Mouse (Mus musculus) heart, adult 9 months (tissue): ENCODE results near the gene Zfr2.
"Not testable (repeated sequence)": the region's sequence is repeated elsewhere in the genome, so short reads cannot be mapped to it uniquely, and the experiment has no call there.

Source experiments
- DNase-seq, 2 experiments: peaks; one replicate each; pipeline ENCODE4 v3.0.0; 2022; ENCODE audit warnings: low spot score in 2 of 2

Gene Zfr2

GRCm38 (mm10) chr10:81202978-81203720 is 29.8 kb upstream of the Zfr2 start:
- DNase-seq: peak in 1 of 2 experiments; percentile 41

- peak in 1 of 2 experiments; percentile 7 for DNase-seq
These were observed 28.8 kb upstream of the Zfr2 start for GRCm38 (mm10) chr10:81204137-81204536.

- no peak for DNase-seq
These were observed 22.8 kb upstream of the Zfr2 start for GRCm38 (mm10) chr10:81210154-81210553.

- DNase-seq: no peak
These were observed 16.7 kb upstream of the Zfr2 start for GRCm38 (mm10) chr10:81216260-81216659.

- DNase-seq: no peak
These were observed 16.1 kb upstream of the Zfr2 start for GRCm38 (mm10) chr10:81216810-81217209.

DNA sequence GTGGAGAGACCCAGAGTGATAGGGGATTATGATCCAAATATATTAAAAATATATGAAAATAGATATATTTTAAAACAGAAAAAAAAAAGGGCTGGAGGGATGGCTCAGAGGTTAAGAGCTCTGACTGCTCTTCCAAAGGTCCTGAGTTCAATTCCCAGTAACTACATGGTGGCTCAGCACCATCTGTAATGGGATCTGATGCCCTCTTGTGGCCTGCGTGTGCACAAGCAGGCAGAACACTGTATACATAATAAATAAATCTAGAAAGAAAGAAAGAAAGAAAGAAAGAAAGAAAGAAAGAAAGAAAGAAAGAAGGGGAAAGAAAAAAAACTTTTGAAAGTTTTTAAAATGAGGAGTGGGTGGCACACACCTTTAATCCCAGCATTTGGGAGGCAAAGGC is 15.7 kb upstream of the Zfr2 start:
- not testable (repeated sequence) for DNase-seq

GRCm38 (mm10) chr10:81217964-81218363 is 15.0 kb upstream of the Zfr2 start:
- DNase-seq: peak in 1 of 2 experiments; percentile 44

DNA sequence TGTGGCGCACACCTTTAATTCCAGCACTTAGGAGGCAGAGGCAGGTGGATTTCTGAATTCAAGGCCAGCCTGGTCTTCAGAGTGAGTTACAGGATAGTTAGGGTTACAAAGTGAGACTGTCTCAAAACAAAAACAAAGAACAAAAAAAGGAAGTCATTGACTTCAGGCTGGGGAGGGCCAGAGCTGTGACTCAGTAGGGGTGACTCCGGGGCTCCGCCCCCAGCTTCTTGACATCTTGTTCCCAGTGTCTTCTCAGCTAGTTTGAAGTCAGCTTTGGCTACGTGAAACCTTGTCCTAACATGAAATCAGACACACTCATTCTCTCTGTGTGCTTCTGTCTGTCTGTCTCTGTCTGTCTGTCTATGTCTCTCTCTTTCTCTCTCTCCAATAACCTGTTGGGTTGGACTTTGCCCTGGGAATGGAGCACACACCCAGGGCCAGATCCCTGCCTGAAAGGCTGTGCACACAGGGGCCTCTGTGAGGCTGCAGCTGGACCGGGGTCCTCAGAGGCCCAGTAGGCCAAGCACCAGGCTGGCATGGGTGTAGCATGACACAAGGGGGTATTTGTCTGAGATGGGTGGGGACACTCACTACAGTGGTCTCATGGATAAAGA is 11.4 kb upstream of the Zfr2 start:
- DNase-seq: no peak

DNA sequence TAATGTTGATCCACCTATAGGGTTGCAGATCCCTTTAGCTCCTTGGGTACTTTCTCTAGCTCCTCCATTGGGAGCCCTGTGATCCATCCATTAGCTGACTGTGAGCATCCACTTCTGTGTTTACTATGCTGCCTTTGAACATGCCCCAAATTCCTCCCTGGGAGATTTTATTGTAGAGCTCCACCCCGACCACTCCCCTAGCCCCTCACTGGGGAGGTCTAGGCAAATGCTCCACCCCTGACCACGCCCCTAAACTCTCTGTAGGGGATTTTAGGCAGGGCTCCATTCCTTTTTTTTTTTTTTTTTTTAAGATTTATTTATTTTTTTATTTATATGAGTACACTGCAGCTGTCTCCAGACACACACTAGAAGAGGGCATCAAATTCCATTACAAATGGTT is 9.2 kb upstream of the Zfr2 start:
- DNase-seq: not testable (repeated sequence)

- DNase-seq: no peak
These were observed 3.1 kb upstream of the Zfr2 start for GRCm38 (mm10) chr10:81229735-81230437.

DNA sequence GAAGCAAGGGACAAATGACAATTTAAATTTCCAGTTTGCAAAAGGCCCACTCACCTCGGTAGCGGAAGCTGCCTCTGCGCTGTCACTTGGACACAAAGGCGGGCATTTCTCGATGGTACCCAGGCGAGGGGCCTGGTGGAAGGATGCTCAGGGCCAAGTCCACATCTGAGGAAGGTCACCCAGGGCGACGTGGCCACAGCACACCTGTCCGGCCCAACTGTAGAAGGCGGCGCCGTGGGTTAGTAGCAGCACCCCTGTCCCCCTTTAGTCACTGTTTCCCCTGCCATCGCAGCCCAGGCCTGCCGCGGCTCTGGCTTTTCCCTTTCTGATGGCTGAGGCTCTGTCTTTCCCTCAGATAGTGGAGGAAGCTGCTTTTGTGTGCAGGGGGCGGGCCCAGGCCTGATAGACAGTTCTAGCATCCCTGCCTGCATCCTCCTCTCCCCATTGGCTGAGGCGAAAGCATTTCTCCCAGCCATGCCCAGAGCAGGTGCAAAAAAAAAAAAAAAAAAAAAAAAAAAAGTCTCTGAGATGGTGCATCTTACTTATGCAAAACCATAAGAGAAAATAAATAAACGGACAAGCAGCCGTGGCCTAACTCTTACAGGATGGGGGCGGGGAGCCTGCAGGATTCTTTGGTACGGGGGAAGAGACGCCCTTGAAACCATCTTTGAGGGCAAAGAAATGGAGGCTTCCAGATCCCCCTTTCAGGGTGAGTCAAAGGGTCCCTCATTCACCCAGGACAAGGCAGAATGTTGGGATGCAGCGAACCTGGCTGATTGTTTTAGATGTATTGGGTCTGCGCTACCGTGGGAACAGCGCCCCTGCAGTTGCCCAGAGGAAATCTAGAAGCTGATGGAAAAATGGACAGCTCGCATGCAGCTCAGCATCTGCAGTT is 2.3 kb upstream of the Zfr2 start, which contains the start of gene Atcay:
Gene Atcay (minus strand): TSS at position 396 of the 895 bp plus-strand sequence.
- DNase-seq: no peak

- DNase-seq: no peak
These were observed 1.5 kb upstream of the Zfr2 start for GRCm38 (mm10) chr10:81231436-81231835.

DNA sequence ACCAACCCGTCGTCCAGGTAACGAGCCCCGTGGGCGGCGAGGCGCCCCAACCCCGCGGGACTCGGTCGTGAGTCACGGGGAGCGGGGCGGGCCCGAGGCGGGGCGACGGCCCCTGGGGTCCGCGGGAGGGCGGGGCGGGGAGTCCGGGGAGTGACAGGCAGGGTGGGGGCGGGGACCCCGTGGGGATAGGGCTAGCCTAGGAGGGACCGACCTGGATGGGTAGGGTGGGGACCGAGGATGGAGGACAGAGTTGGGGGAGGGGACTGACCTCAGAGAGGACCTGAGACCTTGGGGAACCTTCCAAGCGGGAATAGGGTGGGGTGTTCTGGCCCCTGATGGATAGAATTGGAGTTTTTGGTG is 251 bp downstream of the Zfr2 start:
- no peak for DNase-seq

DNA sequence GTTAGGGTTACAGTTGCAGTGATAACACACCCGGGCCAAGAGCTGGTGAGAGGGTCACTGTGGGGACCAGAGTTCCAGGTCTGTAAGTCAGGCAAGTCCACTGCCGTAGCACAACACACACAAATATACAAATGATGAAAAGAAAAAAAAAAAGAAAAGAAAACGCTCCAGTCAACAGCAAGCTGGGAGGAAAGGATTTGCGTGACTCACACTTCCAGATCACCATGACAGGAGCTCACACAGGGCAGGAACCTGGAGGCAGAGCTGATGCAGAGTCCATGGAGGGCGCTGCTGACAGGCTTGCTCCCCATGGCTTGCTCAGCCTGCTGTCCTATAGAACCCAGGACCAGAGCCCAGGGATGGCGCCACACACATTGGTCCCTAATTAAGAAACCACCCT is 1.3 kb downstream of the Zfr2 start:
- no peak for DNase-seq

DNA sequence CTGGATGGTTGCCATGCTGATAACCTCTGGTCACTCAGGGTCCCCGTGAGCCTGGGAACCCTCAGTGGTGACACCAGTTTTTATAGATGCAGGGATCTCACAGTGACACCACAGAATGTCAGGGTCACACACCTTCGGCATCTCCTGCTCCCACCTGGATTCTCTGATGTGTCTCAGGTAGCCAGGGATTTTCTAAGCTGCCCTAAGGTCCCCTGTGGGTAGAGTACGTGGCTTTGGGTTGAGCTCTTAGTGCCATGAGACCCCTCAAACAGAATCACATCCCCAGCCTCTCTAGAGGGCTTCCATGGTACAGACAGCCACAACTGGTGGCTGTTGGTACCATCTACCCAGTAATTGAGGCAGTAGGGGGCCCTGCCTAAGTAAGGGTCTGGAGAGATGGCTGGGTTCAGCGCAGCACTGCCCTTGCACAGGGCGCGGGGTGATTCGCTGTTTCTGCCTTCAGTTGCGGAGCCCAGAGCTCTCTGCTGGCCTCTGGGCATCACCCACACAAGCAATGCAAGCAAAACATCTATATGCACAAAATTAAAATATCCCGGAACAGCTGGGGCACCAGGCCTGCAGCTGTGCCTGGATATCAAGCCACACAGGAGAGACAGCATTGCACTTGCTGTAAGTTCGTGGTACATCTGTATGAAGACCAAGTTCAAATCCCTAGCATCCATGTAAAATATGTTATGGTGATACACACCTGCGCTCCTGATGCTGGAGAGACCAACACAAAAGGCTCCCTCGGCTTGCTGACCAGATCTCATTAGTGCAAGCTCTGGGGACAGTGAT is 3.7 kb downstream of the Zfr2 start:
- DNase-seq: no peak

DNA sequence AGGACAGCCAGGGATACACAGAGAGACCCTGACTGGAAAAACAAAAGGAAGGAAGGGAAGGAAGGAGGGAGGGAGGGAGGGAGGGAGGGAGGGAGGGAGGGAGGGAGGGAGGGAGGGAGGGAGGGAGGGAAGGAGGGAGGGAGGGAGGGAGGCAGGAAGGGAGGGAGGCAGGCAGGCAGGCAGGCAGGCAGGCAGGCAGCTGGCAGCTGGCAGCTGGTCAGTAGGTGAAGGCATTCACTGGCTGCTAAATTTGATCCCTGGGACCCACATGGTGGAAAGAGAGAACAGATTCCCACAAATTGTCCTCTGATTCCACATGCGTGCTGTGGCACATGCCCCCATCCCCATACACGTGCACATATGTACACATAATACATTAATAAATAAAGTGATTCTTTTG is 5.7 kb downstream of the Zfr2 start:
- no peak for DNase-seq

DNA sequence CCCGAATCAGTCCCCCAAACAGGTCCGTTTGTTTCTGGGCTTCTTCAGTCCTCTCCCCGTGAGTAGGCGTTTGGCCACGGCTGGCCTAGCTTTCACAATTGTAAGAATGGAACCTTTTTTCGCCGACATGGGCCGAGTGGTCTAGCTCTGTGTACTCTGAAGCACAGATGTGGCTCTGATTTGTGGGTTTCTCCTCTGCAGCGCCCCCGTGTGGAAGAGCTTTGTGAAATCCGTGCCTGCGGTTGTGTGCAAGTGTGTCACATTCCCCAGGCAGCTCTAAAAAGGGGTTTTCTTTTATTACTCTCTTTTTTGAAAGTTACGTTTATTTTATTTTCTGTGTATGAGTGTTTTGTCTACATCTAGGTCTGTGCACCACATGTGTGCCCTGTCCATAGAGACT is 7.9 kb downstream of the Zfr2 start:
- no peak for DNase-seq

- DNase-seq: no peak
These were observed 9.1 kb downstream of the Zfr2 start for GRCm38 (mm10) chr10:81242021-81242420.

DNA sequence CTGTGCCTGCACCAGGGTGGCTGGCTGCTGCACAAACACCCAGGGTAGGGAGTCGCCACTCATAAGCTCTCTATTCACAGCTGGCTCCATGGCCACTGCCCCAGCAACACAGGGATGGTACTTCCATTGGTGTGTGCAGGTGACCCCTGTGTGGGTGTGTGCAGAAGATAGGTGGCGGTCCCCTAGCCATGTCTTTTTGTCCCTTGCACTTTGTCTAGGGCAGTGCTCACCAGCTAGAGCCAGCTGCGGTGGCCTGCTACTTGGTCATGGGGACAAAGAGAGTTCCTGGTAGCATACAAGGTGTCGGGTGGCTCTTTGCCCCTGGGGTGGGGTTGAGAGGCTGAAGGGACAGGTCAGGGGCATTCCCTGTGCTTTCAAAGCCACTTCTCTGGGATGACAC is 11.2 kb downstream of the Zfr2 start:
- DNase-seq: no peak

- peak; percentile 52 to 58 for DNase-seq
These were observed 11.6 kb downstream of the Zfr2 start for GRCm38 (mm10) chr10:81244595-81244994.

DNA sequence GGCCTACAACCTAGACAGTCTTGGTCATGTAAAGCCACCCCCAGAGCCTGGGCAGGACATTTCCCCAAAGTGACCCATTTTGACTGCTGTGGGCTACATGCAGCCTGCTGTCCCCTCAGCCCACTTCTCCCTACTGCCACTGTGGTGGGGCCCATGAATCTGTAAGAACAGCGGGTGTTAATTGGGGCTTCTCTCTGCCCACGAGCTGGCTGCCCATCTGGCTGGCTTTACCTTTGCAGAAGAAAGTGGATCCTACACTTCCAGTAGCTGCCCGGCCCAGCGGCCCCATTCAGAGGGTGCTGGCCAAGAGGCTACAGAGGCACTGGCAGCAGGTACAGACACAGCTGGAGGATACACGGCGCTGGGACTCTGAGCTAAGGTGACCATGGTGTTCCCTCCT is 12.2 kb downstream of the Zfr2 start:
- DNase-seq: no peak
